Mouse (Mus musculus) stomach, postnatal 0 days (tissue): Measurements from ENCODE around the gene Snrnp48.

Experiments
- CTCF ChIP-seq: IDR thresholded peaks from 2 replicates; pipeline ENCODE4 v1.5.1; 2016; ENCODE audit warnings: antibody characterized with exemption, low read depth, mild to moderate bottlenecking, moderate library complexity
- EP300 ChIP-seq: optimal IDR thresholded peaks from 2 replicates; pipeline ENCODE3; 2016; ENCODE audit warnings: antibody characterized with exemption

- TF ChIP-seq CTCF (no peak), EP300 (no peak)
Observed at GRCm38 (mm10) chr13:38193406-38193805, 11.3 kb upstream of the Snrnp48 start.
